Mouse (Mus musculus): ENCODE data around the gene Fars2.
A peak's percentile ranks its signal among the peaks of the same experiment; 100 is the strongest.
"Not testable (repeated sequence)": the region's sequence is repeated elsewhere in the genome, so short reads cannot be mapped to it uniquely, and the experiment has no call there.

Gene Fars2

GRCm38 (mm10) chr13:36294503-36294902 lies 177.3 kb downstream of the Fars2 start:
- no peak for DNase-seq (ENCODE audit: low read depth)

- DNase-seq (ENCODE audit: low read depth) = peak; percentile 39
These were observed 178.6 kb downstream of the Fars2 start for GRCm38 (mm10) chr13:36295848-36296247.

- DNase-seq (ENCODE audit: low read depth) = no peak
These were observed 179.4 kb downstream of the Fars2 start for GRCm38 (mm10) chr13:36296574-36296973.

GRCm38 (mm10) chr13:36297950-36298781 lies 181.0 kb downstream of the Fars2 start:
- DNase-seq (ENCODE audit: low read depth) = no peak

GRCm38 (mm10) chr13:36298782-36299031 lies 181.5 kb downstream of the Fars2 start:
- no peak for DNase-seq (ENCODE audit: low read depth)

GRCm38 (mm10) chr13:36302770-36303169 lies 185.6 kb downstream of the Fars2 start:
- no peak for DNase-seq (ENCODE audit: low read depth)

GRCm38 (mm10) chr13:36305306-36305705 lies 188.1 kb downstream of the Fars2 start:
- DNase-seq (ENCODE audit: low read depth) = no peak

GRCm38 (mm10) chr13:36307386-36307785 lies 190.2 kb downstream of the Fars2 start:
- no peak for DNase-seq (ENCODE audit: low read depth)

GRCm38 (mm10) chr13:36309160-36309559 lies 191.9 kb downstream of the Fars2 start:
- no peak for DNase-seq (ENCODE audit: low read depth)

GRCm38 (mm10) chr13:36314218-36314617 lies 197.0 kb downstream of the Fars2 start:
- DNase-seq (ENCODE audit: low read depth) = no peak

- DNase-seq (ENCODE audit: low read depth) = no peak
These were observed 197.9 kb downstream of the Fars2 start for GRCm38 (mm10) chr13:36314860-36315800.

- no peak for DNase-seq (ENCODE audit: low read depth)
These were observed 200.6 kb downstream of the Fars2 start for GRCm38 (mm10) chr13:36317824-36318223.

- DNase-seq (ENCODE audit: low read depth) = no peak
These were observed 207.4 kb downstream of the Fars2 start for GRCm38 (mm10) chr13:36324624-36325023.

GRCm38 (mm10) chr13:36326539-36326938 lies 209.3 kb downstream of the Fars2 start:
- DNase-seq (ENCODE audit: low read depth) = no peak

- DNase-seq (ENCODE audit: low read depth) = no peak
These were observed 212.7 kb downstream of the Fars2 start for GRCm38 (mm10) chr13:36329871-36330270.

- no peak for DNase-seq (ENCODE audit: low read depth)
These were observed 213.3 kb downstream of the Fars2 start for GRCm38 (mm10) chr13:36330542-36330941.

GRCm38 (mm10) chr13:36334748-36335147 lies 217.5 kb downstream of the Fars2 start:
- no peak for DNase-seq (ENCODE audit: low read depth)

GRCm38 (mm10) chr13:36351529-36351928 lies 234.3 kb downstream of the Fars2 start:
- DNase-seq (ENCODE audit: low read depth) = no peak

GRCm38 (mm10) chr13:36357469-36357868 lies 240.3 kb downstream of the Fars2 start:
- no peak for DNase-seq (ENCODE audit: low read depth)

GRCm38 (mm10) chr13:36361419-36361818 lies 244.2 kb downstream of the Fars2 start:
- no peak for DNase-seq (ENCODE audit: low read depth)

- DNase-seq (ENCODE audit: low read depth) = not testable (repeated sequence)
These were observed 248.5 kb downstream of the Fars2 start for GRCm38 (mm10) chr13:36365719-36366118.

- peak; percentile 20 for DNase-seq (ENCODE audit: low read depth)
These were observed 249.1 kb downstream of the Fars2 start for GRCm38 (mm10) chr13:36366304-36366703.
